Mouse (Mus musculus): ENCODE data around the gene Il10. TPM values are rescaled to one million over a fixed set of nuclear protein-coding genes. Genes with fewer than 3 reads are reported as not detected.

The Il10 gene
- total and polyA plus RNA-seq, 3 experiments, result 236 to 903 (median 389) TPM

DNA sequence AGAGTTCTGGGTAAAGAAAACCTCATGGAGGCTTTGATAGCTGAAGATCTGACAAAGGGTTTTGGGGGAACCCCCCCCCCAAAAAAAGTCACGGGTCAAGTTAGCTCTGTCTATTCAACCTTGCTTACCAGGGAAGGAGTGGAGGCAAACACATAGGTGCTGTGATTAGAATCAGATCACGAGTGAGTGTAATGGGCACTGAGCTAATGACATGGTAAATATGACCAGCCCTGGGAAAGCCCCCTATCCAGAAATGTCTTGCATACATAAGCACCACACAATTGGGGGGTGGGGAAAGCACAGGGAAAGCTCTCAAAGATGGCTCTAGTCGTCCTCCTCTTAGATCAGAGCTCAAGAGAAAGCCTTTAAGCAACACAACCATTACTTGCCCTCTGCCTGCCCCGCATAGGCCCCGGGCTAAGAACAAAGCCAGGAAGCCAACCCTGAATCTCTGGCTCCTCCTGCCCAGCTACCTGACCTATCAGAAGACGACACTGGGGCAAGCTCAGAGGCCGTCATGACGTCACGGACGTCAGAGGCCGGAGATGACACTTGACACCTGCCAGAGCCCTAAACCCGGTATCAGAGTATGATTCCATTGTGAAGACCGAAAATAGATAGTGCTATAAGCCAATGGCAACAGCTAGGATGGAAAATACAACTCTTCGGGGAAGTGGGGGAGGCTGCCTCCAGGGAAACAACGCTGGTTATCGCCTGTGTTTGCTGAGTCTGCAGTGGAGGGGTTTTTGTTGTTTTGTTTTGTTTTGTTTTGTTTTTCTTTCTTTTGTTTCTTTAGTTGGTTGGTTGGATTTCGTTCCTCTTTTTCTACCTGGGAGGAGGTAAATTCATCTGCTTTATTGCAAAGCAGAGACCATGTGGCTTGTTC lies 16.4 kb upstream of the Il10 start:
- Histone ChIP-seq H3K79me2 (replicated peaks; ENCODE audit: control insufficient read depth, extremely low read depth, insufficient read depth, poor library complexity, severe bottlenecking) (no peaks in the 10 kb centered on the region), H3K4me2 (ENCODE audit: insufficient read depth, low read depth, poor library complexity, severe bottlenecking) (peak overlapping the region; percentile 99), H3K9me3 (replicated peaks; ENCODE audit: low read length) (peaks cover 5% of the 10 kb centered on the region), H3K9ac (ENCODE audit: insufficient read depth, low read depth) (peak overlapping the region; percentile 78), H3K27me3 (replicated peaks) (no peaks in the 10 kb centered on the region), H3K27ac (ENCODE audit: insufficient read depth, low read depth) (peak overlapping the region; percentile 94), H3K4me3 (replicated peaks in 1 of 3; ENCODE audit: low read depth in 2 of 3, low read length in 2 of 3, poor library complexity in 1 of 3) (peak overlapping the region; percentile 31 to 48 (median 43)), H3K36me3 (replicated peaks in 1 of 2; ENCODE audit: control insufficient read depth in 1 of 2, insufficient read depth in 1 of 2, low read length in 1 of 2) (no peaks in the 10 kb centered on the region), H3K4me1 (ENCODE audit: control insufficient read depth in 1 of 2, insufficient read depth in 2 of 2) (peaks cover 48 to 72% of the 10 kb centered on the region in 2 experiments)
- in situ Hi-C loops (cut with MboI; ENCODE audit: low pct_ligation_motif_present, low pct_unique_long_range_greater_than_20kb, low sequenced_read_pairs), result no loop called here
- DNase-seq (ENCODE audit: extremely low read depth), result peak; percentile 98
- dilution Hi-C loops (cut with MboI; ENCODE audit: extremely low pct_ligation_motif_present, extremely low pct_unique_long_range_greater_than_20kb, low sequenced_read_pairs), result no loop called here
- TF ChIP-seq CHD2 (IDR thresholded peaks at IDR 0.05; ENCODE audit: low read length), result peak; percentile 45; the same call in 1 of the 2 replicates
- peak; percentile 76 for TF ChIP-seq NELFE (IDR thresholded peaks at IDR 0.05; ENCODE audit: low read depth, low read length)
- TF ChIP-seq MAFK (IDR thresholded peaks at IDR 0.05; ENCODE audit: insufficient replicate concordance, low read length), result peak; percentile 58; the same call in 1 of the 2 replicates
- no peak for TF ChIP-seq CTCF (conservative IDR thresholded peaks at IDR 0.05 in 1 of 2, IDR thresholded peaks at IDR 0.05 in 1 of 2; ENCODE audit: low read depth in 2 of 2, low read length in 2 of 2)
- peak; percentile 89 for TF ChIP-seq BHLHE40 (IDR thresholded peaks at IDR 0.05; ENCODE audit: low read depth, low read length)
- TF ChIP-seq MAX (IDR thresholded peaks at IDR 0.05; ENCODE audit: low read length), result peak; percentile 64
- TF ChIP-seq MYC (IDR thresholded peaks at IDR 0.05; ENCODE audit: low read depth, low read length), result no peak
- TF ChIP-seq SMC3 (IDR thresholded peaks at IDR 0.05; ENCODE audit: low read depth, low read length), result peak; percentile 21; the same call in 1 of the 2 replicates
- peak; percentile 81 for TF ChIP-seq POLR2A (IDR thresholded peaks at IDR 0.05; ENCODE audit: low read depth, low read length)
- TF ChIP-seq MAZ (IDR thresholded peaks at IDR 0.05; ENCODE audit: low read depth, low read length), result peak; percentile 20; the same call in 1 of the 2 replicates
- peak; percentile 40 for TF ChIP-seq IRF4 (IDR thresholded peaks at IDR 0.05; ENCODE audit: low read depth, low read length)
- peak; percentile 15; the same call in 1 of the 2 replicates for TF ChIP-seq MXI1 (IDR thresholded peaks at IDR 0.05; ENCODE audit: low read depth, low read length)
- TF ChIP-seq TCF12 (IDR thresholded peaks at IDR 0.05; ENCODE audit: low read depth, low read length), result peak; percentile 80
- peak; percentile 75 for TF ChIP-seq ETS1 (conservative IDR thresholded peaks at IDR 0.05; ENCODE audit: low read depth, low read length)
- TF ChIP-seq KAT2A (IDR thresholded peaks at IDR 0.05; ENCODE audit: insufficient replicate concordance, low read length), result no peak
- TF ChIP-seq RAD21 (IDR thresholded peaks at IDR 0.05; ENCODE audit: low read depth, low read length), result no peak; the same call in 1 of the 2 replicates
- TF ChIP-seq GABPA (IDR thresholded peaks at IDR 0.05; ENCODE audit: insufficient replicate concordance, low read depth, low read length), result no peak
- TF ChIP-seq SIN3A (IDR thresholded peaks at IDR 0.05; ENCODE audit: low read length), result peak; percentile 31; the same call in 1 of the 2 replicates
- no peak for TF ChIP-seq UBTF (IDR thresholded peaks at IDR 0.05; ENCODE audit: low read depth, low read length)
- TF ChIP-seq RCOR1 (conservative IDR thresholded peaks at IDR 0.05; ENCODE audit: low read depth, low read length), result no peak; the same call in 1 of the 2 replicates
- peak; percentile 77 for TF ChIP-seq ELF1 (IDR thresholded peaks at IDR 0.05; ENCODE audit: low read depth, low read length)
- no peak for TF ChIP-seq USF1 (IDR thresholded peaks at IDR 0.05; ENCODE audit: low read depth, low read length)
- TF ChIP-seq ZMIZ1 (IDR thresholded peaks at IDR 0.05; ENCODE audit: low read depth, low read length), result peak; percentile 88
- no peak for TF ChIP-seq USF2 (conservative IDR thresholded peaks at IDR 0.05; ENCODE audit: low read depth, low read length)
- TF ChIP-seq NRF1 (IDR thresholded peaks at IDR 0.05; ENCODE audit: low read depth, low read length), result peak; percentile 69
- peak; percentile 56 for TF ChIP-seq EP300 (IDR thresholded peaks at IDR 0.05; ENCODE audit: low read length)
- peak; percentile 9 for TF ChIP-seq JUND (conservative IDR thresholded peaks at IDR 0.05; ENCODE audit: low read depth, low read length)
- no peak for TF ChIP-seq ZKSCAN1 (IDR thresholded peaks at IDR 0.05; ENCODE audit: borderline replicate concordance, low read depth, low read length)
- no peak for TF ChIP-seq PAX5 (IDR thresholded peaks at IDR 0.05; ENCODE audit: low read length)
- no peak for TF ChIP-seq ZC3H11A (IDR thresholded peaks at IDR 0.05; ENCODE audit: low read depth, low read length)
- peak; percentile 36; the same call in 1 of the 2 replicates for TF ChIP-seq HCFC1 (IDR thresholded peaks at IDR 0.05; ENCODE audit: low read depth, low read length)
- no peak for TF ChIP-seq E2F4 (IDR thresholded peaks at IDR 0.05; ENCODE audit: insufficient replicate concordance, low read depth, low read length)
- peak; percentile 87 for TF ChIP-seq MEF2A (IDR thresholded peaks at IDR 0.05; ENCODE audit: borderline replicate concordance, low read depth, low read length)
- peak; percentile 80; the same call in 1 of the 2 replicates for TF ChIP-seq TBP (conservative IDR thresholded peaks at IDR 0.05; ENCODE audit: low read depth, low read length)
- no peak for TF ChIP-seq ZNF384 (IDR thresholded peaks at IDR 0.05; ENCODE audit: low read depth, low read length)
- peak; percentile 33; the same call in 1 of the 2 replicates for TF ChIP-seq JUN (IDR thresholded peaks at IDR 0.05; ENCODE audit: insufficient read depth, low read depth, low read length)
- TF ChIP-seq CHD1 (IDR thresholded peaks at IDR 0.05; ENCODE audit: low read depth, low read length), result peak; percentile 82
- TF ChIP-seq POLR2AphosphoS2 (IDR thresholded peaks at IDR 0.05; ENCODE audit: low read depth, low read length), result peak; percentile 62; the same call in 1 of the 2 replicates
